Mouse (Mus musculus) lung, adult 2 months (tissue): ENCODE results near the gene Slc6a13.

Source experiments
- CTCF ChIP-seq: fragments of 200-500 bp; IDR thresholded peaks from 2 replicates; pipeline ENCODE4 v1.5.1; 2011; ENCODE audit warnings: mild to moderate bottlenecking, low read length, control low read depth; ENCODE audit not compliant: insufficient read depth
- POLR2A ChIP-seq: fragments of 200-500 bp; IDR thresholded peaks from 2 replicates; pipeline ENCODE4 v1.6.1; 2011; ENCODE audit warnings: low read depth, mild to moderate bottlenecking, control low read depth, low read length, borderline replicate concordance; ENCODE audit errors: extremely low read depth

DNA sequence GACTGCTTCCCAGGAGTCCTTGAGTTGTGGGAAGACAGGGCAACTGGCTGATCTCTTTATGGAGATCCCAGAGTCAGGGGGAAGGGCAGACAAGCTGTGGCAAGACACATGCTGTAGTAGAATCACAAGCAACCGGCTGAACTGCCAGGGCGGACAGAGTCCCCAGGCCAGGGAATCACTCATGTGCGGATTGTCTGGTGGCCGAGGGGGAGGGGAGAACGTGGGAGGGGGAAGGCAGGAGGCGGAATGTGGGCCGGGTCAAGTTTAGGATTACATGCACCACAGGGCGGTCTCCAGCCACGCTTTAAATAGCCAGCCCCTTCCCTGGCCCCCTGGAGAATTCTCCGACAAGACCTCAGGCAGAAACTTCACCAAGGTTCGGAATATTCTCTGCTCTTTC is at the start of gene Slc6a13:
- no peak for TF ChIP-seq CTCF
- no peak for TF ChIP-seq POLR2A
